Mouse (Mus musculus): ENCODE data around the gene Gm2000.

GRCm38 (mm10) chr1:156349031-156349430 lies 16.8 kb upstream of the Gm2000 start:
- TF ChIP-seq POLR2A (IDR thresholded peaks at IDR 0.05; ENCODE audit: low read depth, low read length), result no peak
- no peak for TF ChIP-seq ZC3H11A (IDR thresholded peaks at IDR 0.05; ENCODE audit: low read depth, low read length)
- no peak for TF ChIP-seq CTCF (conservative IDR thresholded peaks at IDR 0.05 in 1 of 2, IDR thresholded peaks at IDR 0.05 in 1 of 2; ENCODE audit: low read depth in 2 of 2, low read length in 2 of 2)

Data from CH12.LX (cell line).